Mouse (Mus musculus) intestine, embryonic 15.5 days (tissue): ENCODE data around the gene Susd1. TPM values are rescaled to one million over a fixed set of nuclear protein-coding genes. Genes with fewer than 3 reads are reported as not detected.

ENCODE experiments used
- ATAC-seq: fragments of 200-750 bp; cut with Nextera tagmentation; 2 replicates; pipeline ENCODE4 v1.8.0; 2017; ENCODE audit warnings: moderate TSS enrichment, moderate library complexity
- H3K27ac ChIP-seq: fragments of 300-500 bp; sonication (generic); 2 replicates; pipeline ENCODE4 v1.5.1; 2015; ENCODE audit warnings: mild to moderate bottlenecking, inconsistent platforms
- H3K27me3 ChIP-seq: fragments of 300-500 bp; sonication (generic); replicated peaks from 2 replicates; pipeline ENCODE4 v1.6.1; 2015; ENCODE audit warnings: inconsistent platforms
- H3K36me3 ChIP-seq: fragments of 300-500 bp; sonication (generic); 2 replicates; pipeline ENCODE4 v1.6.1; 2015; ENCODE audit warnings: inconsistent platforms
- H3K4me1 ChIP-seq: fragments of 300-500 bp; sonication (generic); replicated peaks from 2 replicates; pipeline ENCODE4 v1.6.1; 2015; ENCODE audit warnings: inconsistent platforms
- H3K4me2 ChIP-seq: fragments of 300-500 bp; sonication (generic); replicated peaks from 2 replicates; pipeline ENCODE4 v1.6.1; 2015; ENCODE audit warnings: mild to moderate bottlenecking, inconsistent platforms
- H3K4me3 ChIP-seq: fragments of 300-500 bp; sonication (generic); replicated peaks from 2 replicates; pipeline ENCODE4 v1.5.1; 2015; ENCODE audit warnings: inconsistent platforms
- H3K9ac ChIP-seq: fragments of 300-500 bp; sonication (generic); 2 replicates; pipeline ENCODE4 v1.6.1; 2015; ENCODE audit warnings: inconsistent platforms
- H3K9me3 ChIP-seq: fragments of 300-500 bp; sonication (generic); 2 replicates; pipeline ENCODE4 v1.6.1; 2016; ENCODE audit warnings: inconsistent platforms
- WGBS: fragments of 180-500 bp; shearing (Covaris S2); methylation state at CpG from one replicate; pipeline ENCODE4 v1.1.7; 2015; 5-methylcytosine and 5-hydroxymethylcytosine counted together
- polyA plus RNA-seq: library from polyadenylated mRNA; unstranded; fragments of >200 nt; fragmentation: Nextera tagmentation; extraction: Ambion mirVana; gene quantifications from 2 replicates; pipeline ENCODE4 v1.2.1, GENCODE M21; 2015

The Susd1 gene
- polyA plus RNA-seq, 1 experiment from 2014 or later: 10.8 TPM

DNA sequence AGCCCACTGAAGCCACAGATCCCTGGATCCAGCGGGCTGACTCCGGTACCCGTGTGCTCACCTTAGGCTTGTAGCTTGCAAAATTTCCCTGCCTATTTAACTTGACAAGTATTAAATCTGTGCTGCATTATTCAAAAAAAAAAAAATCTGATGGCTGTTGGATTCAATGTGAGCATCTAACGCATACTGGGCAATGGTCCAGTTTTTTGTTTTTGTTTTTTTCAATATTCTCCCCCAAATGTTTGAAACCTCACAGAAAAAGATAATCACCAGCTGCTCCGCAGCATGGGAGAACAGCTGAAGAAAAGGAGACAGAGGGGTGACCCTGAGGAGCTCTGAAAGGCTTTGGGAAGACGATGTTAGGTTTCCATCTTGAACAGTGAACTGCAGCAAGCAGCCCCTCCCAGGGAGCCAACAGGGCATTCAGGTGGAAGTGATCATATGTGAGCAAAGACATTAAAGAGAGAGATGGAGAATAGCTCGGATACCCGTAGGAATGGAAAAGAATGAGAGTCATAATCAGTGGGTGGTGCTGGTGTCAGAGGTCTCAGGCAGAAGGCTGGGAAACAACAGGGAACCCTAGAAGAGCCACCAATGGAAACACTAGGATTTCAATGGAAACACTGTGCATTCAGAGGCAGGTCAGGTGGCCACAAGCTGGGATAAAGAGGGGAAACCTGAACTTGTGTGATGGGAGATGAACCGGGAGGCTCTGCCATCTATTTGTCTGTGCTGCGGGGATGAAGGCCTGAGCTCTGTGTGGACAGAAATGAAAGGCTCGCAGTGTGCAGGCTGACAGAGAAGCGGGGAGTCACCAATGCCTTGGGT, 117.0 kb downstream of the Susd1 start:
- Histone ChIP-seq H3K4me1 (peaks cover 31% of the 10 kb centered on the region), H3K9me3 (no peaks in the 10 kb centered on the region), H3K4me3 (no peak overlapping the region), H3K27ac (peak overlapping the region; percentile 91; the same call in 1 of the 2 replicates), H3K36me3 (no peaks in the 10 kb centered on the region), H3K27me3 (no peaks in the 10 kb centered on the region), H3K9ac (no peak overlapping the region), H3K4me2 (no peak overlapping the region)
- ATAC-seq: no peak
- WGBS: 77% methylated on average over 12 of the region's 12 CpGs

DNA sequence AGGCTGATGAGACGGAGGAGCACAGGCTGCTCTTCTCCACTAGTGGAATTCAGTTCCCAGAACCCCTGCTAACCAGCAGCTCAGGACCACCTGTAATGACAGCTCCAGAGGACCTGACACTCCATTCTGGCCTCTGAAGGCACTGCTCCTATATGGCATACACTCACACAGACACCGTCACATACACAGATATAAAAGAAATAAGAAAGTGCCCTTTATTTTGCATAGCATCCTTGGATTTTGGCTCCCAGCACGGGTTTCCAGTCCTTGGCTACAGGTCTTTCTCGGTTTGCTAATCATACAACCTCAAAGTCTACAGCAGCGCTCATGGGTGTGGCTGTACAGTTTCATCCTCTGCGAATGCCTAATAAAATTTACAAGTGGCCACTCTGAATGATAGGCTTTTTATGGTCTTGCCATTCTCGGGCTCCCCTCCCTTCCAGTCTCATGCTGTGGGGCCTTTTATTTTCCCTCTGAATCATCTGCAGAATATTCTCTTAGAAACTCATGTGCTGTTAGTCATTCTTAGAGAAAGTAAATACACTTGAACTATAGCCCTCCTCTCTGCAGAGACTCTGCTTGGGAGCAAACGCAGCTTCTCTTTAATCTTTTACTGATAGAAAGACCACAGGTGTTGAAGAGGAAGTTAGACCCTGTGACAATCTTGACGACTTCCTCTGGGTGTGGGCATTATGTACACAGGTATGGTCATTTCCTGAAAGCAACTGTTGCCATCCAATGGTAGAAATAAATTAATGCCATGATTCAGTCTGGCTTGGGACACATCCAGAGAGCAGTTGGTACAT, 119.1 kb downstream of the Susd1 start:
- ATAC-seq: peak; percentile 90
- Histone ChIP-seq H3K4me3 (no peak overlapping the region), H3K4me1 (peaks cover 35% of the 10 kb centered on the region), H3K4me2 (peak overlapping the region; percentile 49), H3K27me3 (no peaks in the 10 kb centered on the region), H3K36me3 (no peaks in the 10 kb centered on the region), H3K9ac (no peak overlapping the region), H3K9me3 (no peaks in the 10 kb centered on the region), H3K27ac (peak overlapping the region; percentile 91)
- WGBS: 42% methylated on average over 9 of the region's 9 CpGs

DNA sequence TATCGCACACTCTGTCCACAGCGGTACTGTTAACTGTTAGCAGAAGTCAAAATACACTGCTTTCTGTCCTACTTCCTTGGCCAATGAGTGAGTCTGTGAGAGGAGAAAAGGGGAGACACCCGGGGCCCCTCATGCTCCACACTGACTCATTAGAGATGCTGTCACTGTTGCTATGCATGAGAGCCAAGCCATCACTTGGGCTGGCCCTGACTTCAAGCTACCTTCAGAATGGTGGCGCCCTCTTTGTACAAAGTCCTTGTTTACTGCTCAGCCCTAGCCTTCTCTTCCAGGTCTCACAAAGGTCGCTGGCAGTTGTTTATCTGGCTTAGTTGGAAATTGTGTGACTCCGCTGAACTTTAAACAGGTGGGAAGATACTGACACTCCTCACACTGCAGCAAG, 119.8 kb downstream of the Susd1 start:
- peak overlapping the region; percentile 49 for H3K4me2 ChIP-seq

DNA sequence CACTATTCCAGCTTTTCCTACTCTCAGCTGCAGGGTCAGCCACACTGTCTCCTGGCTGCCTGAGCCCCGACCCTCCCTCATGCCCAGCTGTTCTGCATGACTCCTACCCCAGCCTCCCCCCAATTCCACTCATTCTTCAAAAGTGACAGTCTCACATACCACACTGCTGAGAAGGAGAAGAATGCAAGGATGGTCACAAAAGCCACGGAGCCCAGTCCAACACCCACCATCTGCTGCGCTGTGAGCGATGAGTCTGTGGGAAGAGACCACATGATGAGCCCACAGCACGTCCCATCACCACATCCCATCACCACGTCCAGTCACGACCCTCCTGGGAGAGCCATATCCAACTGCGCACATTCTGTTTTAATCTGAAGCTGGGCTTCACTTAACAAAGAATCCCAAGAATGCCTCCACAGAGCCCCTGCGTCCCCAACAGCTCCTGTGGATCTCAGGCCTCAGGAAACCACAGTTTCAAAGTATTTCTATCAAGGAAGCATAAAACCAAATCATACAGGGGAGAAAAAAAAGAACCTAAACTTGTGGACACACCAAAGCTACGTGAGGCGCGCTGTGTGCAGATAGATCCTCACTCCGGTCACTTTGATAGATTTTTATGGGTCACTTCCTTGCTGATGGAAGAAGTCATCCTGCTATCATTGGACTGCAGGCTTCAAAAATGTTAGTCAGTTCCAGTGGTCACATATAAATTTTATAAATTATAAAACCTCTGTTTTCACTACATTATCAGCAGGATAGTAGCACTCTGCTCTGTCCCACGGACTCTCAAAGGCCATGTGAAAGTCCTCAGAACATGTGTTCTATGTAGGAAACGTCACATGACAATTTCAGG, 122.7 kb downstream of the Susd1 start:
- ATAC-seq: no peak

More for the DNA sequence above, 119.8 kb downstream of the Susd1 start:
- peaks cover 35% of the 10 kb centered on the region for H3K4me1 ChIP-seq
- H3K36me3 ChIP-seq: no peaks in the 10 kb centered on the region
- no peaks in the 10 kb centered on the region for H3K9me3 ChIP-seq
- peak overlapping the region; percentile 91 for H3K27ac ChIP-seq
- H3K4me3 ChIP-seq: no peak overlapping the region
- ATAC-seq: peak; percentile 74
- H3K27me3 ChIP-seq: no peaks in the 10 kb centered on the region
- WGBS: 67% methylated on average over 6 of the region's 6 CpGs
- no peak overlapping the region for H3K9ac ChIP-seq

DNA sequence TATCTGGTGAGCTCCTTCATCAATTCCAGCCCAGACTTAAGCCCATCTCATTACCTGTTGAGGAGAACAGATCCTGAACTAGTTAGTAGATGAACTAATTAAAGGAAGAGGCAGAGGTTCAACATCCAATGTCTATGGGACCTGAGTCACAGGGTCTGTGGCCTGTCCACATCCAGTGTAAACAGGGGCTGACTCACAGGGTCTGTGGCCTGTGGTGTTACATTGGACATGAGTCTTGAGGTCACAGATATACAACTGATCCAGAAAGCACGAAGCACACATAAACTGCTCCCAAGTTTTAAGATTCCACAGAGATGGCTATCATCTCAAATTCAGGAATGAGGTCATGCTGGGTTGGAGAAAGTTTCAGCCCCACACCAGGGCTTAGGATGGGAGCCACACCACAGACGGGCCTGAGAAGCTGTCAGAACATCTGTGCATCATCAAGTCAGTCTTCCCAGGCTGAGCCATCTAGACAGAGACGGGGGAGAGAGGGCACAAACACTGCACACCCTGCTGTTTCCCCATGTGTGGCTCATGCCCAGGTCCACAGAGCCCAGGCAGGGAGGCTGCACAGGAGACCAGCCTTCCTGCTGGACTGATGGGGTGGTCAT, 123.4 kb downstream of the Susd1 start:
- no peak overlapping the region for H3K4me3 ChIP-seq
- no peak for ATAC-seq
- WGBS: 47% methylated on average over 3 of the region's 3 CpGs
- no peaks in the 10 kb centered on the region for H3K9me3 ChIP-seq
- no peak overlapping the region for H3K9ac ChIP-seq
- no peak overlapping the region for H3K4me2 ChIP-seq
- H3K27me3 ChIP-seq: no peaks in the 10 kb centered on the region
- H3K27ac ChIP-seq: peak overlapping the region; percentile 49; the same call in 1 of the 2 replicates
- H3K4me1 ChIP-seq: peaks cover 17% of the 10 kb centered on the region
- no peaks in the 10 kb centered on the region for H3K36me3 ChIP-seq

More for the DNA sequence above, 122.7 kb downstream of the Susd1 start:
- 60% methylated on average over 15 of the region's 15 CpGs for WGBS
- Histone ChIP-seq H3K27ac (peak overlapping the region; percentile 49; the same call in 1 of the 2 replicates), H3K9me3 (no peaks in the 10 kb centered on the region), H3K4me3 (no peak overlapping the region), H3K4me2 (no peak overlapping the region), H3K36me3 (no peaks in the 10 kb centered on the region), H3K9ac (no peak overlapping the region), H3K27me3 (no peaks in the 10 kb centered on the region), H3K4me1 (peaks cover 20% of the 10 kb centered on the region)

DNA sequence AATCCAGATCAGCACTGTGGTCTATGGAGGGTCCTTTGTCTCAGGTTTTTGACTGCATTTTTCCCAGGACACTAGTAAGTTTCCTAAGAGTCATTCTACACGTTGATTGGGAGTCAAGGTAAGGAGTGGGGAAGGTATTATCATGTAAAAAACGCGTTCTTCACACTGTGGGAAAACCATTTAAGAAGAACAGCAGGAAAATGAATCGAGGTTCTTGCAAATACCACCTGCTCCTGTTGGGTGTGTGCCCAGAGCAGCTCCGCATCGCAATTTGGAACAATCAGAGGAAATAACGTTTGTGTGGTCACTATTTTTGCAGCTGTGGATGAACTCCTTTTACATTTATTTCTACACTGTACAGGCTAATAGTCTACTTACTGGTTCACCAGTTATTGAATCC, 125.5 kb downstream of the Susd1 start:
- Histone ChIP-seq H3K9ac (no peak overlapping the region), H3K27ac (no peak overlapping the region), H3K9me3 (no peaks in the 10 kb centered on the region), H3K36me3 (no peaks in the 10 kb centered on the region), H3K4me2 (no peak overlapping the region), H3K27me3 (no peaks in the 10 kb centered on the region), H3K4me1 (0 out of 2 replicates have a peak, but pooled peaks cover 4% of the 10 kb centered on the region), H3K4me3 (no peak overlapping the region)
- no peak for ATAC-seq
- 70% methylated on average over 7 of the region's 7 CpGs for WGBS

DNA sequence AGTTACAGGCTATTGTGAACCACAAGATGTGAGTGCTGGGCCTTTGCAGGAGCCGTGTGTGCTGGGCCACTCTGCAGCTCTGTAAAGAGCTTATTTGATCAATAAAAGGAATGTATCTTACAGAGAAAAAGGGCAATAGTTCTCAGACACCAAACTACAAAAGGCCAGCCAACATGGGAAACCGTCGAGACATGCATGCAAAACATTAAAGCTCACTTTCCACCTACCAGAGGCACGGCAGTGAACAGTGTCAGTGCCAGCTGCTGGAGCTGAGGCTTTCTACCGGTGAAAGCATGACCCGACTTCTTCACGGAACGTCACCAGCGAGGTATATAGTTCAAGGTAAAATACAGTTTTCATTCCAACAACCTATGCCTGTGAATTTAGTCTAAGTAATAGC, 127.8 kb downstream of the Susd1 start:
- H3K4me3 ChIP-seq: no peak overlapping the region
- H3K4me1 ChIP-seq: 0 out of 2 replicates have a peak, but pooled peaks cover 4% of the 10 kb centered on the region
- H3K27ac ChIP-seq: no peak overlapping the region
- no peak overlapping the region for H3K9ac ChIP-seq
- H3K9me3 ChIP-seq: no peaks in the 10 kb centered on the region
- no peak overlapping the region for H3K4me2 ChIP-seq
- H3K36me3 ChIP-seq: no peaks in the 10 kb centered on the region
- no peak for ATAC-seq
- WGBS: 88% methylated on average over 9 of the region's 9 CpGs
- H3K27me3 ChIP-seq: no peaks in the 10 kb centered on the region

DNA sequence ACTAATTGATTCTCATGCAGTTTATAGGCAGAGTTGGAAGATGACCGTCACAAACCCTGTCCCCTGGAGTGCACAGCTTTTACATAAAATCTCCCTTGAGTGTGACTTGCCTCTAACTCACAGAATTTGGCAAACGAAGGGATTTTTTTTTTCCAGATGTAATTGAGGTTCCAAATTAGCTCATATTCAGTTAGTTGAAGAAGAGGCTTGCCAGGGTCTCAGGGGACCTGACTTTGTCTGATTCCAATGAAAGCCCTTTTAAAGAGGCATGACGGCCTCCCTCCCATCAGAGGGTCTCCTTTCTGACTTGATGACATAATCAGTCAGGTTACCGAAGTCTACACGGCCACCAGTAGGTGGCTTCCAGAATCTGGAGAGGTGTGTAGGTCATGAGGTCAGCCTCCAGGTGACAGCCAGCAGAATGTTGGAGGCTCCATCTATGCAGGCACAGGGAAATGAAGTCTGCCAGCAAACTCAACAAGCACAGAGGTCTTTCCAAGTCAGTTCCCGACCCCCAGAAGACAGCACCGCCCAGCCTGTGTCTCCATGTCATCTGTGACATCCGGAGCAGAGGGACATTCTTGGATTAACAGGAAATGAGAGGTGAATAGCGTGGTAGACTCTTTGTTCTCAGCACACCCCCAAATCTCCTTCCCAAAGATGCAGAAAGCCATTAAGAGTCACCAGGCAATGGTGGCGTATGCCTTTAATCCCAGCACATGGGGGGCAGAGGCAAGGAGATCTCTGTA, 130.4 kb downstream of the Susd1 start:
- H3K4me3 ChIP-seq: no peak overlapping the region
- ATAC-seq: no peak
- H3K4me2 ChIP-seq: no peak overlapping the region
- H3K4me1 ChIP-seq: no peaks in the 10 kb centered on the region
- no peaks in the 10 kb centered on the region for H3K27me3 ChIP-seq
- H3K36me3 ChIP-seq: no peaks in the 10 kb centered on the region
- no peaks in the 10 kb centered on the region for H3K9me3 ChIP-seq
- H3K9ac ChIP-seq: no peak overlapping the region
- no peak overlapping the region for H3K27ac ChIP-seq
- 84% methylated on average over 10 of the region's 10 CpGs for WGBS

DNA sequence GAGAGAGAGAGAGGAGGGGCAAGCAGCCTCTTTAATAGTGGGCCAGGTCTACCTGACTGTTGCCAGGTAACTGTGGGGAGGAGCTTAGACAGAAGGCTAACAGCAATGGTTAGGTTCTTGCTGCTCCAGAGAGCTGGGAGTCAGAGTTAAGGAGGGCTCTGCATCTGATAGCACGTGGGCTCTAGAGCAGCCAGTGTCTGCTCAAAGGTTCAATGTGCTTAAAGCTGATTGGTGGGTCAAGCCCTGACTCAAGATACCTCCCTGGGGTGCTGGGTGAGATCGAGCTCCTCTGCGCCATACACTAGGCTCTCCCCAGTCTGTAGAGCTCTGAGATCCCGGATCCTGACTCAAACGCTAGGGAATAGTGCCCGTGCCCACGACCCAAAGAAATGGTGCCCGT, 136.0 kb downstream of the Susd1 start:
- Histone ChIP-seq H3K27me3 (no peaks in the 10 kb centered on the region), H3K36me3 (no peaks in the 10 kb centered on the region), H3K4me3 (no peak overlapping the region), H3K4me2 (no peak overlapping the region), H3K9ac (no peak overlapping the region), H3K4me1 (no peaks in the 10 kb centered on the region), H3K9me3 (no peaks in the 10 kb centered on the region), H3K27ac (no peak overlapping the region)
- ATAC-seq: no peak
- 89% methylated on average over 8 of the region's 8 CpGs for WGBS

DNA sequence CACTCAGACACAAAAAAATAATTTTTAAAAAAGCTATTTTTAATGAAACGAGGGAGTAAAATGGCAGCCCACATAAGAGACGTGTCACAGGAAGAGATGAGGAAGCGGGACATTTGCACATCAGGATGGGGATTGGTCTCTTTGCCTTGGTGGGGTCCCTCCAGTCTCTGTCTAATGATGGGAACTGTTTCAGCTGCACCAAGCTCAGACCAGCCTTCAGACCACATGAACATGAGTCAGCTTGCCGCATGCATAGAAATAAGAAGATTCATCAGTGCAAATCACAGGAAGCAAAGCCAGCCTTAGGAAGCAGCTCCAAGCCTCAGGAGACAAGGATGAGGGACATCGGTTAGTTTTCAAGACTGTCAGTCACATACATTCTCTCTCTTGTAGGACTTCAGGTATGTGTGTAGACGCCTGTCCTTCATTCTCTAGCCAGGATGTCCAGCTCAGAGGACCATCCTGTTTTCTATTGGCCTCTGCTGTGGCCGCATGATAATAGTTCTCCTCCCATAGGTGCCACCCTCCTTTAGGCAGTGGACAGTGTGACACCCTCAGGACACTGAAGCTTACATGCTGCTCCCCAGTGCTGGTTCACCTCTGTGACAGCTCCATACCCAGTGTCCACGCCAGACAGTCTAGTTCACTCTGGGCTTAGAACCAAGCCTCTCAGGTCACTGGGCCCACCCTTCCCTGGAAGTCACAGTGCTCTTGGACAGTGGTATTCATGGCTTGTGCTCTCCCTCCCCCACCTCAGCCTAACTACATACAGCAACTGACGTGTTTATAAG, 137.2 kb downstream of the Susd1 start:
- ATAC-seq: no peak
- H3K9me3 ChIP-seq: no peaks in the 10 kb centered on the region
- H3K27ac ChIP-seq: no peak overlapping the region
- no peaks in the 10 kb centered on the region for H3K4me1 ChIP-seq
- no peaks in the 10 kb centered on the region for H3K27me3 ChIP-seq
- no peaks in the 10 kb centered on the region for H3K36me3 ChIP-seq
- no peak overlapping the region for H3K9ac ChIP-seq
- no peak overlapping the region for H3K4me2 ChIP-seq
- no peak overlapping the region for H3K4me3 ChIP-seq
- 86% methylated on average over 9 of the region's 9 CpGs for WGBS
